Mouse (Mus musculus): Measurements from ENCODE around the gene Igbp1b. TPM values are rescaled to one million over a fixed set of nuclear protein-coding genes. Genes with fewer than 3 reads are reported as not detected.

Igbp1b gene
- polyA plus RNA-seq, 1 experiment = not detected

DNA sequence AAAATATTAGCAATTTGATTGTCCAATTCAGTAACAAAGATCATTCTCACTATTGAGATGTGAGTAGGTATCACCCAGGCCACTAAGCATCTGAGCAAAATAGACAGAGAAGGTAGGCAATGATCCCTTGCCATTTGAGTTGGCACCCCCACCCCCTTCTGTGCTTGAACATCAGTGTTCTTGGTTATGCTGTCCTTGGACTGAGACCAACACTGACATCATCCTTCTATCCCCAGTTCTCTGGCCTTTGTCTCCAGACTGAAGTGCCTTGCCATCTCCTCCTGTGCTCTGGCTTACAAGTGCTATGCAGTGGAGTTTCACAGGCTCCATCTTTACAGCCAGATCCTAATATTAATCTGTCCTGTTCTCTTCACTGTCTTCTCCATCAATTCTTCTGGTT is 37.6 kb downstream of the Igbp1b start:
- Histone ChIP-seq H3K79me2 (ENCODE audit: control insufficient read depth, insufficient read depth) (no peaks in the 10 kb centered on the region), H3K4me3 (ENCODE audit: insufficient read depth, poor library complexity, severe bottlenecking) (no peak overlapping the region), H3K27me3 (ENCODE audit: control insufficient read depth, insufficient read depth, insufficient read length) (no peaks in the 10 kb centered on the region), H3K79me3 (ENCODE audit: low read depth) (no peaks in the 10 kb centered on the region), H3ac (ENCODE audit: control insufficient read depth, insufficient read length, low read depth) (no peak overlapping the region), H3K36me3 (ENCODE audit: control insufficient read depth, insufficient read depth) (no peaks in the 10 kb centered on the region)
- TF ChIP-seq USF1 (IDR thresholded peaks at IDR 0.05; ENCODE audit: low read depth) = no peak
- TF ChIP-seq FOSL1 (IDR thresholded peaks at IDR 0.05; ENCODE audit: insufficient read depth, low read length, poor library complexity, severe bottlenecking) = no peak
- TF ChIP-seq MYOG (IDR thresholded peaks at IDR 0.05; ENCODE audit: control insufficient read depth, extremely low read depth, insufficient read length) = no peak
- no peak for TF ChIP-seq MAX (IDR thresholded peaks at IDR 0.05)
- TF ChIP-seq CTCF (IDR thresholded peaks at IDR 0.05; ENCODE audit: control insufficient read depth, insufficient read depth, insufficient read length) = no peak
- no peak for TF ChIP-seq MYOD1 (IDR thresholded peaks at IDR 0.05; ENCODE audit: control insufficient read depth, insufficient read length, low read depth)
- TF ChIP-seq CEBPB (IDR thresholded peaks at IDR 0.05; ENCODE audit: low read depth) = no peak

- no peak overlapping the region for H3ac ChIP-seq (ENCODE audit: control insufficient read depth, insufficient read length, low read depth)
- H3K79me3 ChIP-seq (ENCODE audit: low read depth) = no peaks in the 10 kb centered on the region
- H3K27me3 ChIP-seq (ENCODE audit: control insufficient read depth, insufficient read depth, insufficient read length) = no peaks in the 10 kb centered on the region
- no peak overlapping the region for H3K4me3 ChIP-seq (ENCODE audit: insufficient read depth, poor library complexity, severe bottlenecking)
- H3K36me3 ChIP-seq (ENCODE audit: control insufficient read depth, insufficient read depth) = no peaks in the 10 kb centered on the region
- H3K79me2 ChIP-seq (ENCODE audit: control insufficient read depth, insufficient read depth) = no peaks in the 10 kb centered on the region
- TF ChIP-seq MYOG (IDR thresholded peaks at IDR 0.05; ENCODE audit: control insufficient read depth, extremely low read depth, insufficient read length) (no peak), USF1 (IDR thresholded peaks at IDR 0.05; ENCODE audit: low read depth) (no peak)
Measured at GRCm38 (mm10) chr6:138618396-138618795, 39.9 kb downstream of the Igbp1b start.

Other genes starting within 250 kb of the Igbp1b start
- gene Lmo3, start 76.6 kb downstream of the Igbp1b start, polyA plus RNA-seq (2012; fragmentation: generic; extraction: Trizol) = not detected